Mouse (Mus musculus) MEL (cell line): ENCODE data around the gene Chrne. TPM values are rescaled to one million over a fixed set of nuclear protein-coding genes. Genes with fewer than 3 reads are reported as not detected.

Experiments
- DNase-seq: peaks from one replicate; pipeline ENCODE4 v3.0.0; 2011; ENCODE audit warnings: low read depth, low spot score
- H3K27ac ChIP-seq: 2 replicates; pipeline ENCODE4 v1.5.1; 2012; ENCODE audit warnings: low read depth, mild to moderate bottlenecking, control low read depth, low read length, moderate library complexity; ENCODE audit not compliant: control insufficient read depth
- H3K27me3 ChIP-seq, 2 experiments: fragments of 150-350 bp in 1 of 2; sonication (generic) in 1 of 2; 2 replicates each; pipeline ENCODE4 v1.6.1; 2012; ENCODE audit warnings: low read length in 2 of 2, mild to moderate bottlenecking in 2 of 2, improper control_type of control experiment in 1 of 2, moderate library complexity in 1 of 2; ENCODE audit not compliant: insufficient read depth in 2 of 2, control insufficient read depth in 1 of 2
- H3K36me3 ChIP-seq, 2 experiments: 2 replicates each; pipeline ENCODE4 v1.6.1; 2012 to 2014; ENCODE audit warnings: low read length in 2 of 2, improper control_type of control experiment in 1 of 2, inconsistent platforms in 1 of 2, mild to moderate bottlenecking in 1 of 2; ENCODE audit not compliant: insufficient read depth in 2 of 2, control insufficient read depth in 1 of 2
- H3K4me1 ChIP-seq, 2 experiments: fragments of 150-350 bp in 1 of 2; sonication (generic) in 1 of 2; 2 replicates each; pipeline ENCODE4 v1.6.1; 2012; ENCODE audit warnings: low read length in 2 of 2, improper control_type of control experiment in 1 of 2, mild to moderate bottlenecking in 1 of 2; ENCODE audit not compliant: insufficient read depth in 2 of 2, control insufficient read depth in 1 of 2
- H3K4me3 ChIP-seq, 2 experiments: fragments of 150-350 bp in 1 of 2; sonication (generic) in 1 of 2; 2 replicates each; pipeline ENCODE4 v1.5.1; 2012; ENCODE audit warnings: low read depth in 2 of 2, low read length in 2 of 2, mild to moderate bottlenecking in 2 of 2, moderate library complexity in 2 of 2, control low read depth in 1 of 2, improper control_type of control experiment in 1 of 2; ENCODE audit not compliant: control insufficient read depth in 1 of 2, insufficient read depth in 1 of 2
- H3K79me2 ChIP-seq: 2 replicates; pipeline ENCODE4 v1.6.1; 2012; ENCODE audit warnings: mild to moderate bottlenecking, low read length, moderate library complexity; ENCODE audit not compliant: control insufficient read depth, poor library complexity, insufficient read depth
- H3K9ac ChIP-seq: 2 replicates; pipeline ENCODE4 v1.6.1; 2012; ENCODE audit warnings: low read depth, mild to moderate bottlenecking, control low read depth, low read length, moderate library complexity; ENCODE audit not compliant: control insufficient read depth, poor library complexity, severe bottlenecking
- H3K9me3 ChIP-seq: fragments of 150-350 bp; sonication (generic); replicated peaks from 2 replicates; pipeline ENCODE4 v1.6.1; 2012; ENCODE audit warnings: mild to moderate bottlenecking, low read length, improper control_type of control experiment, moderate library complexity; ENCODE audit not compliant: insufficient read depth
- CHD2 ChIP-seq: IDR thresholded peaks from 2 replicates; pipeline ENCODE4 v1.6.1; 2011; ENCODE audit warnings: low read length, improper control_type of control experiment
- CTCF ChIP-seq, 3 experiments: IDR thresholded peaks in 2 of 3; conservative IDR thresholded peaks in 1 of 3; 2 replicates each; pipeline ENCODE4 v1.5.1; 2011 to 2012; ENCODE audit warnings: low read length in 3 of 3, low read depth in 2 of 3, mild to moderate bottlenecking in 2 of 3, improper control_type of control experiment in 1 of 3, inconsistent platforms in 1 of 3, mixed read lengths in 1 of 3, moderate library complexity in 1 of 3; ENCODE audit not compliant: control insufficient read depth in 1 of 3, insufficient read depth in 1 of 3, poor library complexity in 1 of 3, severe bottlenecking in 1 of 3
- E2F4 ChIP-seq: IDR thresholded peaks from 2 replicates; pipeline ENCODE4 v1.6.1; 2011; ENCODE audit warnings: low read depth, low read length, improper control_type of control experiment, borderline replicate concordance
- EP300 ChIP-seq, 2 experiments: IDR thresholded peaks; 2 replicates each; pipeline ENCODE4 v1.6.1; 2011; ENCODE audit warnings: improper control_type of control experiment in 2 of 2, low read length in 2 of 2, low read depth in 1 of 2, mild to moderate bottlenecking in 1 of 2
- GABPA ChIP-seq: IDR thresholded peaks from 2 replicates; pipeline ENCODE4 v1.6.1; 2012; ENCODE audit warnings: low read depth, mild to moderate bottlenecking, inconsistent platforms, low read length, improper control_type of control experiment, moderate library complexity
- GATA1 ChIP-seq: IDR thresholded peaks from 2 replicates; pipeline ENCODE4 v1.6.1; 2011; ENCODE audit warnings: low read depth, low read length, improper control_type of control experiment
- MAFK ChIP-seq: IDR thresholded peaks from 2 replicates; pipeline ENCODE4 v1.6.1; 2011; ENCODE audit warnings: low read depth, mild to moderate bottlenecking, low read length, improper control_type of control experiment, borderline replicate concordance
- MAZ ChIP-seq: IDR thresholded peaks from 2 replicates; pipeline ENCODE4 v1.6.1; 2012; ENCODE audit warnings: low read depth, mild to moderate bottlenecking, inconsistent platforms, low read length, improper control_type of control experiment
- MEF2A ChIP-seq: IDR thresholded peaks from 2 replicates; pipeline ENCODE4 v1.6.1; 2014; ENCODE audit warnings: low read depth, mild to moderate bottlenecking, inconsistent platforms, low read length, improper control_type of control experiment; ENCODE audit not compliant: poor library complexity, insufficient replicate concordance, severe bottlenecking; ENCODE audit errors: extremely low read depth
- MXI1 ChIP-seq: IDR thresholded peaks from 2 replicates; pipeline ENCODE4 v1.6.1; 2011; ENCODE audit warnings: mild to moderate bottlenecking, low read depth, low read length, improper control_type of control experiment
- MYB ChIP-seq: IDR thresholded peaks from 2 replicates; pipeline ENCODE4 v1.6.1; 2011; ENCODE audit warnings: mild to moderate bottlenecking, low read depth, low read length, improper control_type of control experiment
- MYC ChIP-seq: IDR thresholded peaks from 2 replicates; pipeline ENCODE4 v1.6.1; 2011; ENCODE audit warnings: low read depth, mild to moderate bottlenecking, low read length, improper control_type of control experiment, moderate library complexity
- NELFE ChIP-seq: IDR thresholded peaks from 2 replicates; pipeline ENCODE4 v1.6.1; 2011; ENCODE audit warnings: low read depth, low read length, improper control_type of control experiment
- POLR2AphosphoS2 ChIP-seq: IDR thresholded peaks from 2 replicates; pipeline ENCODE4 v1.6.1; 2011; ENCODE audit warnings: low read length, improper control_type of control experiment
- POLR2AphosphoS5 ChIP-seq: IDR thresholded peaks from 2 replicates; pipeline ENCODE4 v1.6.1; 2012; ENCODE audit warnings: low read depth, borderline replicate concordance, mild to moderate bottlenecking, inconsistent platforms, low read length, moderate library complexity, mixed read lengths
- RAD21 ChIP-seq: IDR thresholded peaks from 2 replicates; pipeline ENCODE4 v1.6.1; 2011; ENCODE audit warnings: mild to moderate bottlenecking, low read depth, low read length, improper control_type of control experiment
- RCOR1 ChIP-seq: IDR thresholded peaks from 2 replicates; pipeline ENCODE4 v1.6.1; 2012; ENCODE audit warnings: low read depth, mild to moderate bottlenecking, inconsistent platforms, low read length, improper control_type of control experiment
- SIN3A ChIP-seq: IDR thresholded peaks from 2 replicates; pipeline ENCODE4 v1.6.1; 2012; ENCODE audit warnings: low read length, improper control_type of control experiment, inconsistent platforms
- SMC3 ChIP-seq: IDR thresholded peaks from 2 replicates; pipeline ENCODE4 v1.6.1; 2011; ENCODE audit warnings: low read depth, low read length, improper control_type of control experiment
- TBP ChIP-seq: IDR thresholded peaks from 2 replicates; pipeline ENCODE4 v1.8.0; 2011; ENCODE audit warnings: low read depth, low read length, improper control_type of control experiment
- UBTF ChIP-seq: IDR thresholded peaks from 2 replicates; pipeline ENCODE4 v1.6.1; 2012; ENCODE audit warnings: low read depth, mild to moderate bottlenecking, inconsistent platforms, low read length, improper control_type of control experiment, moderate library complexity, borderline replicate concordance; ENCODE audit not compliant: insufficient read depth
- USF2 ChIP-seq, 2 experiments: IDR thresholded peaks; 2 replicates each; pipeline ENCODE4 v1.6.1; 2011 to 2012; ENCODE audit warnings: improper control_type of control experiment in 2 of 2, low read length in 2 of 2, borderline replicate concordance in 1 of 2, inconsistent platforms in 1 of 2, low read depth in 1 of 2, mild to moderate bottlenecking in 1 of 2; ENCODE audit not compliant: insufficient read depth in 1 of 2
- ZC3H11A ChIP-seq: IDR thresholded peaks from 2 replicates; pipeline ENCODE4 v1.6.1; 2012; ENCODE audit warnings: low read depth, mild to moderate bottlenecking, inconsistent platforms, low read length, improper control_type of control experiment
- ZKSCAN1 ChIP-seq: IDR thresholded peaks from 2 replicates; pipeline ENCODE4 v1.6.1; 2012; ENCODE audit warnings: low read depth, mild to moderate bottlenecking, inconsistent platforms, low read length, improper control_type of control experiment, moderate library complexity
- ZMIZ1 ChIP-seq: IDR thresholded peaks from 2 replicates; pipeline ENCODE4 v1.6.1; 2012; ENCODE audit warnings: low read depth, mild to moderate bottlenecking, inconsistent platforms, low read length, improper control_type of control experiment, moderate library complexity
- ZNF384 ChIP-seq: IDR thresholded peaks from 2 replicates; pipeline ENCODE4 v1.6.1; 2012; ENCODE audit warnings: low read depth, mild to moderate bottlenecking, inconsistent platforms, low read length, improper control_type of control experiment
- polyA plus RNA-seq, 2 experiments: library from polyadenylated mRNA; stranded (reverse) in 1 of 2; unstranded in 1 of 2; fragments of >175 nt in 1 of 2; fragments of >200 nt in 1 of 2; gene quantifications; 2 replicates each; pipeline versions ENCODE4 v1.2.1 to v1.2.4; 2012; ENCODE audit warnings: low replicate concordance in 2 of 2, low read depth in 1 of 2; ENCODE audit not compliant: insufficient read length in 2 of 2, insufficient read depth in 1 of 2, missing spikeins in 1 of 2
- total RNA-seq: library from RNA; depleted of rRNA; stranded (reverse); fragments of 300-350 nt; gene quantifications from 2 replicates; pipeline ENCODE4 v1.2.3, GENCODE M21; 2012

Chrne gene
- total and polyA plus RNA-seq, 3 experiments, result 0.33 to 0.54 TPM; not detected in 1

GRCm38 (mm10) chr11:70623053-70623742 lies 4.2 kb upstream of the Chrne start:
- DNase-seq, result peak; percentile 94
- Histone ChIP-seq H3K9me3 (no peaks in the 10 kb centered on the region), H3K79me2 (no peaks in the 10 kb centered on the region), H3K27me3 (no peaks in the 10 kb centered on the region), H3K9ac (peak overlapping the region; percentile 52), H3K4me1 (peaks cover 5 to 12% of the 10 kb centered on the region in 2 experiments), H3K27ac (peak overlapping the region; percentile 65), H3K4me3 (peak overlapping the region; percentile 22 to 52), H3K36me3 (peaks cover 0 to 12% of the 10 kb centered on the region in 2 experiments; a peak in 2 of 4 replicates)
- TF ChIP-seq RAD21, result peak; percentile 88
- TF ChIP-seq MAFK, result no peak
- TF ChIP-seq E2F4, result no peak
- no peak for TF ChIP-seq UBTF
- TF ChIP-seq POLR2AphosphoS5, result no peak
- TF ChIP-seq MAZ, result peak; percentile 68; the same call in 1 of the 2 replicates
- peak; percentile 67 to 93 (median 86) for TF ChIP-seq CTCF (IDR thresholded peaks at IDR 0.05 in 2 of 3, conservative IDR thresholded peaks at IDR 0.05 in 1 of 3; ENCODE audit: control insufficient read depth in 1 of 3, insufficient read depth in 1 of 3, low read depth in 2 of 3, low read length in 3 of 3, poor library complexity in 1 of 3, severe bottlenecking in 1 of 3)
- TF ChIP-seq SMC3, result peak; percentile 92
- TF ChIP-seq ZKSCAN1, result no peak
- TF ChIP-seq POLR2AphosphoS2, result no peak
- no peak for TF ChIP-seq ZMIZ1
- TF ChIP-seq ZNF384, result 0 out of 2 replicates have a peak, but pooled peaks have one; percentile 47
- peak; percentile 70; the same call in 1 of the 2 replicates for TF ChIP-seq SIN3A
- no peak for TF ChIP-seq MYB
- TF ChIP-seq ZC3H11A, result peak; percentile 87
- TF ChIP-seq TBP, result peak; percentile 55; the same call in 1 of the 2 replicates
- peak; percentile 88 for TF ChIP-seq MXI1
- 0 out of 2 replicates have a peak, but pooled peaks have one; percentile 66 for TF ChIP-seq MYC
- no peak for TF ChIP-seq CHD2
- TF ChIP-seq RCOR1, result no peak
- TF ChIP-seq USF2 (IDR thresholded peaks at IDR 0.05; ENCODE audit: borderline replicate concordance in 1 of 2, insufficient read depth in 1 of 2, low read depth in 1 of 2, low read length in 2 of 2), result no peak
- no peak for TF ChIP-seq GABPA
- peak; percentile 53 for TF ChIP-seq GATA1
- no peak for TF ChIP-seq EP300 (IDR thresholded peaks at IDR 0.05; ENCODE audit: low read depth in 1 of 2, low read length in 2 of 2)
- no peak for TF ChIP-seq NELFE
- TF ChIP-seq MEF2A, result no peak
